Mouse (Mus musculus): Measurements from ENCODE around the gene Tab1.

DNA sequence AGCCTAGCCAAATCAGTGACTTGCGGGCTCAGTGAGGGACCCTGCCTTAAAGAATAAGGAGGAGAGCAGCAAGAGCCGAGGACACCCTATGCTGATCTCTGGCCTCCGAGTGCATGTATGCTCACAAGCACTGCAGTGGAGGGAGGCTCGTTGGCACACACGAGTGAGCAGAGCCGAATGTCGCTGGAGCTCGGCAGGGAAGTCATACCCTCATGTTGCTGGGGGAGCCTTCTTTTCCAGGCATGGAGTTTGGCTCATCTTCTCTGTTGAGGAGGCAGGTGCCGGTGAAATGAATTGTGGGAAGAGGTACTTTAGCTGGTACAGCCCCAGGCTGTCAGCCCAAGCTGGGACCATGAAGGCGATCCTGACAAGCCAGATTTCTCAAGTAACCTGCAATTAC, 36.5 kb upstream of the Tab1 start:
- TF ChIP-seq CTCF (IDR thresholded peaks at IDR 0.05; ENCODE audit: borderline replicate concordance, extremely low read depth, insufficient read depth, insufficient read length) (no peak), POLR2A (IDR thresholded peaks at IDR 0.05; ENCODE audit: borderline replicate concordance, extremely low read depth, insufficient read depth, insufficient read length, poor library complexity, severe bottlenecking) (no peak)

All from brain, embryonic 14.5 days (tissue).